Mouse (Mus musculus): ENCODE results near the gene Hist1h2ab.

Gene Hist1h2ab

GRCm38 (mm10) chr13:23738041-23738440, 12.9 kb upstream of the Hist1h2ab start:
- DNase-seq (ENCODE audit: low spot score in 2 of 2): peak in 1 of 2 experiments; percentile 13

GRCm38 (mm10) chr13:23738677-23739068, 12.3 kb upstream of the Hist1h2ab start, which contains the start of gene Hist1h1c:
Gene Hist1h1c (plus strand): TSS chr13:23738808.
- DNase-seq (ENCODE audit: low spot score in 2 of 2): peak; percentile 89 to 92

- DNase-seq (ENCODE audit: low spot score in 2 of 2): peak; percentile 88 to 90
Measured at GRCm38 (mm10) chr13:23739069-23739921, 11.6 kb upstream of the Hist1h2ab start.

- no peak for DNase-seq (ENCODE audit: low spot score in 2 of 2)
Measured at GRCm38 (mm10) chr13:23739922-23740252, 11.0 kb upstream of the Hist1h2ab start.

- DNase-seq (ENCODE audit: low spot score in 2 of 2): no peak
Measured at GRCm38 (mm10) chr13:23740256-23740840, 10.6 kb upstream of the Hist1h2ab start.

- no peak for DNase-seq (ENCODE audit: low spot score in 2 of 2)
Measured at GRCm38 (mm10) chr13:23740910-23741309, 10.0 kb upstream of the Hist1h2ab start.

DNA sequence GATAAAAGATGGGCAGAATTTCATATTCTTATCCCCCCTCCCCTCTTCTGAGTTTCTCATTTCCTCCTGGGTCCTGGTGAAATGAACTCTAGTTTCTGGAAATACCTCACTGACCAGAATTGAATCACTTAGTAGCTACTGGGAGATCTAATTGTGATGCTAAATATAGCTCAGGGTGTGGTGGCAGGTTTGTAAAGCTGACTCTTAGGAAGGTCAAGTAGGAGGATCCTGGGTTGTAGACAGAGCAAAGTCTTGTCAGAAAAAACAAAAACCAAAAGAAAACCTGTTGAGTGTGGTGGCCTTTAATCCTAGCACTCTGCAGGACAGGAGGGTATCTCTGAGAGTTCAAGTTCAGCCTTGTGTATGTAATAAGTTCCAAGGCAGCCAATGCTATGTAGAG, 8.9 kb upstream of the Hist1h2ab start:
- no peak for DNase-seq (ENCODE audit: low spot score in 2 of 2)

GRCm38 (mm10) chr13:23743215-23743614, 7.7 kb upstream of the Hist1h2ab start:
- DNase-seq (ENCODE audit: low spot score in 2 of 2): no peak

DNA sequence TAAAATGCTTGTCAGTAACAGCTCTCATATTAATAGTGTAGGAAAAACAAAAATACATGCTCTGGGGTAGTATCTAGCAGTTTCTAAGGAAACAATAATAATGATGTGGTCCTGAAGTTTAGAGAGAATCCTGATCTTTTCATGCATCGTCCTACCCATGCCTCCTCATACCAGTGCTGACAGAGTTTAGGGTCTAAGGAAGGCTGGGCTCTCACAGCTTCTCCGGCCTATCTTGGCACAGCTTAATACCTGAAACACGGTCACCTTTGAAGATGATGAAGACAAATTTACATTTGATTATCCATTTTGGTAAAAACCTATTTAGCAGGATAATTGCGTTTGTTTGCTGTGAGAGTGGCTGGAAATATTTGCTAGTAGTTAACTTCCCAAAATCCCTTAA, 7.0 kb upstream of the Hist1h2ab start:
- no peak for DNase-seq (ENCODE audit: low spot score in 2 of 2)

GRCm38 (mm10) chr13:23744421-23745380, 6.2 kb upstream of the Hist1h2ab start:
- no peak for DNase-seq (ENCODE audit: low spot score in 2 of 2)

DNA sequence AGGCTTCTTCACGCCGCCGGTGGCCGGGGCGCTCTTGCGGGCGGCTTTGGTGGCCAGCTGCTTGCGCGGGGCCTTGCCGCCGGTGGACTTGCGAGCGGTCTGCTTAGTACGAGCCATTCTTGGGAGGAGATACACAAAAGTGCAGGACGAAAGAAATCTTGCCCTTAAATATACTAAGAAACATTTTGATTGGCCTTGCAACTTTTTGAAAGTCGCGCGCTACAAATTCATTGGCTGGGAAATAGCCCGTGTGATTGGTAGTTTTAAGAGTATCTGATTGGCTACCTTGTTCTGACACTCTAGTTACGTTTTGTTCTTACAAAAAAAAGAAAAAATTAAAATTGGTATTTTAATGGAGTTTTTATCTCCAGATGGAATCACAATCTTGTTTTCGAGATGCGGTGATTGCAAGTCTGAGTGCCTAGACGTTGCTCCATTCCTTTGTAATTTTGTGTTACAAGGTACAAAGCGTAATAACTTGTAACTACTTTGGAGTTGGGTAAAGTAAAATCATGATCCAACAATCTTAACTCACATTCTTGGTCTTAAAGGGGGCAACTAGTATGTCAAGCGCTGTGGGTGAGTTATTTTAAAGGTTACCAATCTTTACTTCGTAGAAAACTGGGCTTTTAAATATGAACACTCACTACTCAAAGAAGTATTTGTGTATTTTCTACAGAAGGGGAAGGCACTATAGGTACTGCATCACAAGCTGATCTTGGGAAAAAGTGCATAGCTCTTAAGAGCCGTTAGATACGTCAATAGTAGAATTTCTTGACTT, 5.4 kb upstream of the Hist1h2ab start, which contains the start of gene Hist1h3c:
TSS of gene Hist1h3c (minus strand) at position 222 of the 781 bp plus-strand sequence.
- DNase-seq (ENCODE audit: low spot score in 2 of 2): peak; percentile 79 to 85

- peak; percentile 75 to 79 for DNase-seq (ENCODE audit: low spot score in 2 of 2)
Measured at GRCm38 (mm10) chr13:23746201-23747080, 4.5 kb upstream of the Hist1h2ab start, which contains the start of gene Hist1h2bb. Gene Hist1h2bb (plus strand): TSS chr13:23746734.

GRCm38 (mm10) chr13:23747081-23747891, 3.6 kb upstream of the Hist1h2ab start:
- DNase-seq (ENCODE audit: low spot score in 2 of 2): no peak

GRCm38 (mm10) chr13:23747892-23748288, 3.0 kb upstream of the Hist1h2ab start:
- no peak for DNase-seq (ENCODE audit: low spot score in 2 of 2)

- DNase-seq (ENCODE audit: low spot score in 2 of 2): no peak
Measured at GRCm38 (mm10) chr13:23749563-23750121, 1.3 kb upstream of the Hist1h2ab start.

- no peak for DNase-seq (ENCODE audit: low spot score in 2 of 2)
Measured at GRCm38 (mm10) chr13:23751478-23751956, 591 bp downstream of the Hist1h2ab start.

DNA sequence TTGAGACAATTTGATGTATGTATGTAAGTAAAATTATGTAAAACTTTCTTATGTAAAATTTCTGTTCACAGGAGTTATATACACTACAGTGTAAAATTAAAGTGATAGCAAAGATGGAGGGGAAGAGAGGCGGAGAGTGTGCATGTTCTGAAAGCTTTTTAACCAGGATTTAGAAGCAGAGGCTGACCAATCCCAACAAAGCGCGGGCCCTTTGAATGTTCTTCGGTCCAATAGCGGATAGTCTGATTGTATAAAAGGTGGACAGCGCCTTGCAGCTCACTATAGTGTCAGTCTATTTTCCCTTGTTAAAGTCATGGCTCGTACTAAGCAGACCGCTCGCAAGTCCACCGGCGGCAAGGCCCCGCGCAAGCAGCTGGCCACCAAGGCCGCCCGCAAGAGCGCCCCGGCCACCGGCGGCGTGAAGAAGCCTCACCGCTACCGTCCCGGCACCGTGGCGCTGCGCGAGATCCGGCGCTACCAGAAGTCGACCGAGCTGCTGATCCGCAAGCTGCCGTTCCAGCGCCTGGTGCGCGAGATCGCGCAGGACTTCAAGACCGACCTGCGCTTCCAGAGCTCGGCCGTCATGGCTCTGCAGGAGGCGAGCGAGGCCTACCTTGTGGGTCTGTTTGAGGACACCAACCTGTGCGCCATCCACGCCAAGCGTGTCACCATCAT, 1.3 kb downstream of the Hist1h2ab start, which contains the start of gene Hist1h3b:
TSS of gene Hist1h3b (plus strand) at position 201 of the 675 bp plus-strand sequence.
- DNase-seq (ENCODE audit: low spot score in 2 of 2): peak; percentile 77 to 81

GRCm38 (mm10) chr13:23752742-23753172, 1.8 kb downstream of the Hist1h2ab start:
- no peak for DNase-seq (ENCODE audit: low spot score in 2 of 2)
